Mouse (Mus musculus) neural tube, embryonic 14.5 days (tissue): ENCODE results near the gene Trim12c. TPM values are rescaled to one million over a fixed set of nuclear protein-coding genes. Genes with fewer than 3 reads are reported as not detected.
"Not testable (repeated sequence)": the region's sequence is repeated elsewhere in the genome, so short reads cannot be mapped to it uniquely, and the experiment has no call there.

Experiments
- ATAC-seq: fragments of 200-750 bp; cut with Nextera tagmentation; 2 replicates; pipeline ENCODE4 v1.8.0; 2017; ENCODE audit warnings: low read depth, mild to moderate bottlenecking, moderate TSS enrichment, moderate library complexity
- H3K27ac ChIP-seq: fragments of 300-500 bp; sonication (generic); 2 replicates; pipeline ENCODE4 v1.5.1; 2014; ENCODE audit warnings: low read depth, mild to moderate bottlenecking, control low read depth, low read length, moderate library complexity, mixed read lengths
- H3K27me3 ChIP-seq: fragments of 300-500 bp; sonication (generic); 2 replicates; pipeline ENCODE4 v1.6.1; 2014; ENCODE audit warnings: low read length; ENCODE audit not compliant: control insufficient read depth, insufficient read depth
- H3K36me3 ChIP-seq: fragments of 300-500 bp; sonication (generic); 2 replicates; pipeline ENCODE4 v1.6.1; 2014; ENCODE audit warnings: low read length, mixed read lengths; ENCODE audit not compliant: control insufficient read depth, insufficient read depth
- H3K4me1 ChIP-seq: fragments of 300-500 bp; sonication (generic); 2 replicates; pipeline ENCODE4 v1.6.1; 2014; ENCODE audit warnings: low read length; ENCODE audit not compliant: control insufficient read depth, insufficient read depth
- H3K4me2 ChIP-seq: fragments of 300-500 bp; sonication (generic); 2 replicates; pipeline ENCODE4 v1.6.1; 2014; ENCODE audit warnings: mild to moderate bottlenecking, low read depth, low read length, control low read depth
- H3K4me3 ChIP-seq: fragments of 300-500 bp; sonication (generic); 2 replicates; pipeline ENCODE4 v1.5.1; 2014; ENCODE audit warnings: low read depth, low read length, control low read depth, mixed read lengths
- H3K9ac ChIP-seq: fragments of 300-500 bp; sonication (generic); replicated peaks from 2 replicates; pipeline ENCODE4 v1.6.1; 2014; ENCODE audit warnings: low read depth, mild to moderate bottlenecking, control low read depth, low read length, mixed read lengths
- H3K9me3 ChIP-seq: fragments of 300-500 bp; sonication (generic); 2 replicates; pipeline ENCODE4 v1.6.1; 2016; ENCODE audit warnings: low read length; ENCODE audit not compliant: control insufficient read depth
- WGBS: fragments of 180-500 bp; shearing (Covaris S2); extraction: QIAGEN DNeasy Blood & Tissue Kit; methylation state at CpG from one replicate; pipeline ENCODE4 v1.1.7; 2014; 5-methylcytosine and 5-hydroxymethylcytosine counted together
- polyA plus RNA-seq: library from polyadenylated mRNA; unstranded; fragments of >200 nt; fragmentation: Nextera tagmentation; extraction: Ambion mirVana; gene quantifications from 2 replicates; pipeline ENCODE4 v1.2.1, GENCODE M21; 2014

Trim12c gene
- polyA plus RNA-seq, 1 experiment from 2014 or later, result 0.66 TPM

DNA sequence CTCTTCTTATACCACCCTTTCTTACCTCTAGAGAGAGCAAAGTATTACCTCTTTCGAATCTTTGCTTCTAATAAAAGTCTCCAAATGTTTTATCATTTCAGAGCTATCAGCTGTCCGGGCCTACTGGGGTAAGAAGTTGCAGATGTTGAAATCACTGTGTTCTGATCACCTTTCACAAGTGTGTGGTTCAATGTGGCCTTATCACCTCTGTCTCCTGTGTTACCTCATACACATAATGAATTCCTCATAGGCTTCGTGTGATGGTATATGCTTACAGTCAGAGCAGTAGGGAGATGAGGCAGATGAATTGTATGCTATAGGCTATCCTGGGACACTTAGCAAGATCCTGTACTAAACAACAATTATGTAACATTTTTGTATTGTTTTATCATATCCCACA lies 17.6 kb downstream of the Trim12c start:
- H3K9me3 ChIP-seq, ATAC-seq, H3K36me3 ChIP-seq, H3K4me1 ChIP-seq, H3K4me2 ChIP-seq, H3K27me3 ChIP-seq, H3K9ac ChIP-seq, H3K4me3 ChIP-seq, H3K27ac ChIP-seq: not testable (repeated sequence)
- 87% methylated on average over 3 of the region's 3 CpGs for WGBS

- 96% methylated on average over 2 of the region's 2 CpGs for WGBS
- H3K4me2 ChIP-seq, H3K9me3 ChIP-seq, H3K9ac ChIP-seq, H3K36me3 ChIP-seq, ATAC-seq, H3K27me3 ChIP-seq, H3K4me1 ChIP-seq, H3K27ac ChIP-seq, H3K4me3 ChIP-seq: not testable (repeated sequence)
These were observed 24.0 kb downstream of the Trim12c start, which contains the start of gene Trim34b for GRCm38 (mm10) chr7:104329171-104329570. Trim34b (plus strand) TSS chr7:104329471.

DNA sequence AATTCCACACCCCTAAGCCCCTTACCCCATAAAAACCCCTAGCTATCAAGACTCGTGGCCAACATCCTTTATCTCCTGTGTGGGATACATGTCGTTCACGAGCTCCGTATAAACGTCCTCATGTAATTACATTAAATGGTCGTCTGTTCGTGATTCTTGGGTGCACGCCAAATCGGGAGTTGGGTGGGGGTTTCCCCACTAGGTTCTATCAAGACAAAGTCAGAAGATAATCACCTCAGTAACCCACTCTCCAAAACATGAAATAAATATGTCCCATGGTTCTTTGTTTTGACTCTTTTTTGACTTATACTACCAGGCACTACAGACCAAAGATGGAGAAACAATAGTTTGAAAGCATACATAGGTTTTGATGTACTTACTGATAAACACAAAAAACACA lies 31.1 kb downstream of the Trim12c start:
- H3K36me3 ChIP-seq, result no peaks in the 10 kb centered on the region
- no peak for ATAC-seq

DNA sequence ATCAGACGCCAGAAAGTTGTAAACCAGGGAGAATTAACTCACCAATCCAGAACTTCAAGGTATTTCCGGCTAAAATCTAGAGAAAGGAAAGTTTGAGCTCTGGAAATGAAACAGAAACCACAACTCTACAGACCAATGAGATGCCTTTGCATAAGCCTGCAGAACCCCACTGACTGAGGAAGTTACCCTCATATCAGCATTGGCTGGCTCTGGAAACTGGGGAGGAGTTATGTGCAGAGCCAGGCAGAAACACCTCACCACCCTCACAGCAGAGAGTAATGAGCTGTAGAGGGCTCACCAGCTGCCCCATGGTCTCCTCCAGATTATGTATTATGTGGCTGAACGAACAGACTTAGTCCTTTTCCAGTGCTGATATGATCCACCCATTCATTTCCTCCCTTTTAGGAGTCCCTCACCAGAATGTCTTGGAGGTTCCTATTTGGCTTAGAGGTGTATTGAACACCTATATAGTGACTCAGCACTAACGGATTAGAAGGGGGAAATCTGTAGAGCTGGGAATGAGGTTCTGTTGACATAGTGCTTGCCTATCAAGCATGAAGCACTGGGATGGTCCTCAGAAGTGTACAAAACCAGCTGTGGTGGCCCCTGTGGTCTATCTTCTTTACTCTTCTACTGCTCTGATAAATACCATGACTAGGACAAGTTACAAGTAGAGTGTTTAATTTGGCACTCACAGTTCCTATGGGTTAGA lies 37.6 kb downstream of the Trim12c start, which contains the start of gene Trim12a:
Trim12a (minus strand) TSS at position 98 of the 712 bp plus-strand sequence.
- H3K27me3 ChIP-seq, H3K9ac ChIP-seq, H3K9me3 ChIP-seq, H3K36me3 ChIP-seq, H3K4me1 ChIP-seq, H3K27ac ChIP-seq, ATAC-seq: not testable (repeated sequence)
- 45% methylated on average over 4 of the region's 4 CpGs for WGBS
- peak within 1 kb of the TSS; percentile 20; the same call in 1 of the 2 replicates for H3K4me2 ChIP-seq
- peak within 1 kb of the TSS; percentile 15; the same call in 1 of the 2 replicates for H3K4me3 ChIP-seq

More for the DNA sequence above, 31.1 kb downstream of the Trim12c start:
- Histone ChIP-seq H3K27ac (no peak overlapping the region), H3K4me1 (no peaks in the 10 kb centered on the region), H3K4me3 (no peak overlapping the region), H3K4me2 (no peak overlapping the region), H3K9ac (no peak overlapping the region), H3K27me3 (no peaks in the 10 kb centered on the region), H3K9me3 (no peaks in the 10 kb centered on the region)
- WGBS, result 74% methylated on average over 9 of the region's 9 CpGs

DNA sequence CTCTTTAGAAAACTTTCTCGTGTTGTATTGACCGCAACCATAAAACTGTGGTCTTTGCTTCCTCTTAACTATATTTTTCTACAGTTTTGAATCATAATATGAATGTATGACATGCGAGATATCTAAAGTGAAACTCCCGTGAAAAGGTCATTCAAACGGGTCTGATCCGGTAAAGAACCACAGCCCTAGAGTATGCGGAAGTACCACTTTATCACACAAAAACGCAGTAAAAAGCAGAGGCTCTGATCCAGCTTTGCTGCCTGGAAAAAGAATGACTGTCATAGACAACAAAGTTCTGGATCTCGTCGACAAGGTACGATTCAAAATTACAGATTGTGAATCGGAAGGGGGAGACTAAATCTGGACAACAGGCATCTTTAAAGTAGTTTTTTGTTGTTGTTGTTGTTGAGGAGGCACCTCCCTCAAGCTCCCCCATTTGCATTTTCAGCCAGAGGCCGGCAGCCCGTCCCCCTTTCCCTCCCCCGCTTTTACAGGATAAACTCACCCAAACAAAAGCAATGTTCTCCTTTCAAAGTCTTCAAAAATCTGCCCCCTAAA lies 38.3 kb downstream of the Trim12c start:
- H3K4me2 ChIP-seq, result peak overlapping the region; percentile 20; the same call in 1 of the 2 replicates
- H3K4me3 ChIP-seq, result peak overlapping the region; percentile 15; the same call in 1 of the 2 replicates
- no peak overlapping the region for H3K9ac ChIP-seq
- whole genome bisulfite sequencing, result 17% methylated on average over 15 of the region's 15 CpGs
- H3K27ac ChIP-seq, result no peak overlapping the region
- H3K27me3 ChIP-seq, result no peaks in the 10 kb centered on the region
- H3K9me3 ChIP-seq, result no peaks in the 10 kb centered on the region
- no peak for ATAC-seq
- H3K36me3 ChIP-seq, result no peaks in the 10 kb centered on the region
- no peaks in the 10 kb centered on the region for H3K4me1 ChIP-seq

DNA sequence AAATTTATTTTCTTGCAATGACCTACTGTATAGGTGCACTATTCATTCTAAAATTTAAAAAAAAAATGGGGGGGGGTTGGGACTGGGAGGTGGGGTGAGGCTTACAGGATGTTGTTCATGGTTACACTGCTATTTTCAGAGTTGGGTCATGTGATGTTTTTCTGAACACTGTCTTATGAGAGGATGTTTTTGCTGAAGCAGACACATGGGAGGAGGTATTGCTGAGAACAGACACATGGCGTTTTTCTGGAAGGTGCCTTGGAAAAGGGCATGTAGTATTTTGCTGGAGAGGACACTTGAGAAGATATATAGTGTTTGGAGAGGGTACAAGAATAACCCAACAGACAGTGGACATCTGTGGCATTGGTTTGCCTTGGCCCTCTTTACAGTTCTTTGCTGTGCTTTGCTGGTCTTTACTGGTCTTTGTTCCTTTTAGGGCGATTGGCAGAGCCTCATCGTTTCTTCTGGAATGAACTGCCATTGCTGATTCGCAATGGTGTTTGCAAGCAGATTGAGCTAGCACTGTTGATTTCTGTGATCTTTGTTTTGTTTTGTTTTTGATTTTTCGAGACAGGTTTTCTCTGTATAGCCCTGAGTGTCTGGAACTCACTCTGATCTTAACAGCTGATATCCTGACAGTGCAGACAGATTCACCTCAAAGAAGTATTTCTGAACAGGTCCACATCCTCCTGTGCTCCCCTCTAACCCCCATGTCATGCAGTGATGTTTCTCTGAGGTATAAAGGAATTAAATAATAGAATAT lies 61.3 kb downstream of the Trim12c start:
- 80% methylated on average over 5 of the region's 5 CpGs for WGBS
- H3K4me1 ChIP-seq, result no peaks in the 10 kb centered on the region
- H3K9ac ChIP-seq, result no peak overlapping the region
- H3K9me3 ChIP-seq, result no peaks in the 10 kb centered on the region
- H3K4me2 ChIP-seq, result no peak overlapping the region
- no peaks in the 10 kb centered on the region for H3K36me3 ChIP-seq
- no peaks in the 10 kb centered on the region for H3K27me3 ChIP-seq
- no peak overlapping the region for H3K4me3 ChIP-seq
- no peak for ATAC-seq
- H3K27ac ChIP-seq, result no peak overlapping the region

GRCm38 (mm10) chr7:104290641-104291040 lies 62.5 kb downstream of the Trim12c start:
- Histone ChIP-seq H3K27me3 (no peaks in the 10 kb centered on the region), H3K4me2 (no peak overlapping the region), H3K4me1 (no peaks in the 10 kb centered on the region), H3K4me3 (no peak overlapping the region), H3K27ac (no peak overlapping the region), H3K9me3 (no peaks in the 10 kb centered on the region), H3K9ac (no peak overlapping the region), H3K36me3 (no peaks in the 10 kb centered on the region)
- no peak for ATAC-seq
- WGBS, result 88% methylated on average over 1 of the region's 1 CpGs
